Mouse (Mus musculus) erythroblast, embryonic 14.5 days (primary cell): ENCODE data around the gene Fhl3.

Experiments
- GATA1 ChIP-seq: IDR thresholded peaks from 2 replicates; pipeline ENCODE4 v1.6.1; 2012; ENCODE audit warnings: low read length, inconsistent platforms, mixed read lengths
- TAL1 ChIP-seq: IDR thresholded peaks from 3 replicates; pipeline ENCODE4 v1.6.1; 2012; ENCODE audit warnings: low read length, inconsistent platforms, mixed read lengths

GRCm38 (mm10) chr4:124664185-124664584 is 36.3 kb upstream of the Fhl3 start:
- TF ChIP-seq TAL1 (no peak), GATA1 (no peak)
